In the genomic region with DNA sequence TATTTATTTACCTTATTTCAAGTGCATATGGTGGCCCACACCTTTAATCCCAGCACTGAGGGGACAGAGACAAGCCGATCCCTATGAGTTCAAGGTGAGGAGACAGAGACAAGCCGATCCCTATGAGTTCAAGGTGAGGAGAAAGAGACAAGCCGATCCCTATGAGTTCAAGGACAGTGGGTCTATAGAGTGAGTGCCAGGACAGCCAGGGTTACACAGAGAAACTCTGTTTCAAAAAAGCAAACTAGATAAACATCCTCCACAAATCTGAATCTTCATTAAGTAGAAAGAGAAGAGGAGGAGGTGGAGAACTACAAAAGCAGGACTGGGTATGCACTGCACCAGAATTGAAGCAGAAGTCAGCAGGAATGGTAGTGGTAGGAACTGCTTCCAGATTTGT, we compare ENCODE assay signal across 29 mouse cellular contexts. TPM values are rescaled to one million over a fixed set of nuclear protein-coding genes. Genes with fewer than 3 reads are reported as not detected.
DNase-seq lines count a peak whose midpoint lies in the region; ATAC-seq and TF ChIP-seq lines count a peak whose summit lies in the region.
"Had no signal": no experiment of that assay in that cellular context is flagged by ENCODE, and none has a peak within 500 bp of the region (broad histone marks: within the 10 kb centered on the region; RNA-seq: fewer than 3 reads in every experiment).

No protein-coding gene starts in this region.

- H3K9me3 ChIP-seq in heart, embryonic 10.5 days: no peaks in the 10 kb centered on the region
- no peaks in the 10 kb centered on the region for H3K9me3 ChIP-seq in heart, postnatal 0 days (replicated peaks; ENCODE audit: control insufficient read depth, low read length)
- H3K9me3 ChIP-seq: embryonic facial prominence, embryonic 12.5 days; embryonic facial prominence, embryonic 15.5 days; G1E had no signal

- H3K36me3 ChIP-seq in heart, adult 2 months (ENCODE audit: control insufficient read depth, insufficient read depth, low read length): no peaks in the 10 kb centered on the region
- no peaks in the 10 kb centered on the region for H3K36me3 ChIP-seq in heart, embryonic 10.5 days
- H3K36me3 ChIP-seq in heart, postnatal 0 days (replicated peaks; ENCODE audit: control insufficient read depth, insufficient read depth, low read length): no peaks in the 10 kb centered on the region
- H3K36me3 ChIP-seq: embryonic facial prominence, embryonic 12.5 days; embryonic facial prominence, embryonic 15.5 days; G1E; heart, embryonic 12.5 days; hindbrain, embryonic 10.5 days had no signal

- DNase-seq in heart, adult 2 months: no peak
- DNase-seq in heart, embryonic 10.5 days (ENCODE audit: low spot score): no peak
- no peak for DNase-seq in heart, postnatal 0 days (ENCODE audit: low spot score)
- no peak for DNase-seq in heart, adult 9 months (ENCODE audit: low spot score in 2 of 2)
- peak; percentile 28 for DNase-seq in testis, postnatal 14 days (ENCODE audit: low spot score)
- no peak for DNase-seq in testis, postnatal 10 days (ENCODE audit: low spot score)
- DNase-seq: B cell, adult 2 months; cerebellum, adult 11 months; cerebellum, adult 2 months; cerebellum, adult 9-11 months; cerebellum, postnatal 25 days; forebrain, postnatal 0 days had no signal

- intact Hi-C loops in heart, adult 2 months (cut with DNase I): loop anchor here (5.0 kb wide), 1 partner anchor 69 kb away; the partner anchor contains the start of gene Tmc4

- no peak overlapping the region for H3K9ac ChIP-seq in heart, adult 2 months (ENCODE audit: low read depth, low read length)
- H3K9ac ChIP-seq in heart, postnatal 0 days (replicated peaks; ENCODE audit: low read depth, low read length): no peak overlapping the region
- H3K9ac ChIP-seq: embryonic facial prominence, embryonic 12.5 days; embryonic facial prominence, embryonic 15.5 days; forebrain, postnatal 0 days; heart, embryonic 12.5 days; hindbrain, embryonic 14.5 days had no signal

- 72% methylated on average over 3 of the region's 3 CpGs for WGBS in heart, adult 2 months
- whole genome bisulfite sequencing in heart, embryonic 10.5 days: 79% methylated on average over 3 of the region's 3 CpGs
- WGBS in heart, postnatal 0 days: 77% methylated on average over 3 of the region's 3 CpGs

- H3K79me2 ChIP-seq in heart, adult 2 months (replicated peaks; ENCODE audit: control insufficient read depth, insufficient read depth, low read length): no peaks in the 10 kb centered on the region

- H3K4me2 ChIP-seq in heart, postnatal 0 days (ENCODE audit: low read depth, low read length): peak overlapping the region; percentile 13; the same call in 1 of the 2 replicates
- H3K4me2 ChIP-seq: embryonic facial prominence, embryonic 12.5 days; embryonic facial prominence, embryonic 15.5 days; heart, embryonic 12.5 days; hindbrain, embryonic 14.5 days had no signal

- no peak for TF ChIP-seq POLR2A in heart, adult 2 months (IDR thresholded peaks at IDR 0.05; ENCODE audit: insufficient read depth, low read depth, low read length)

- no peak for TF ChIP-seq CTCF in heart, adult 2 months (IDR thresholded peaks at IDR 0.05)
- TF ChIP-seq CTCF in heart, postnatal 0 days (IDR thresholded peaks at IDR 0.05; ENCODE audit: low read depth): no peak

- no peak for TF ChIP-seq EP300 in heart, adult 2 months (IDR thresholded peaks at IDR 0.05; ENCODE audit: insufficient read depth, low read depth, low read length)
- TF ChIP-seq EP300 in heart, postnatal 0 days (IDR thresholded peaks at IDR 0.05; ENCODE audit: low read depth): no peak

- peak overlapping the region; percentile 83 for H3K27ac ChIP-seq in heart, adult 2 months
- no peak overlapping the region for H3K27ac ChIP-seq in heart, embryonic 10.5 days
- H3K27ac ChIP-seq in heart, postnatal 0 days (ENCODE audit: low read depth): peak overlapping the region; percentile 81
- H3K27ac ChIP-seq: embryonic facial prominence, embryonic 12.5 days; embryonic facial prominence, embryonic 15.5 days; hindbrain, embryonic 10.5 days; hindbrain, embryonic 14.5 days; hindbrain, postnatal 0 days had no signal

- H3K27me3 ChIP-seq in heart, adult 2 months (ENCODE audit: control insufficient read depth, insufficient read depth, low read length): no peaks in the 10 kb centered on the region
- no peaks in the 10 kb centered on the region for H3K27me3 ChIP-seq in heart, embryonic 10.5 days (ENCODE audit: insufficient read depth, poor library complexity, severe bottlenecking)
- no peaks in the 10 kb centered on the region for H3K27me3 ChIP-seq in heart, postnatal 0 days (ENCODE audit: control insufficient read depth, insufficient read depth, low read length)
- H3K27me3 ChIP-seq: CH12.LX; embryonic facial prominence, embryonic 12.5 days; embryonic facial prominence, embryonic 15.5 days; heart, embryonic 12.5 days; Patski had no signal

- H3K4me1 ChIP-seq in heart, adult 2 months (ENCODE audit: control insufficient read depth, insufficient read depth, low read length): peaks cover 6% of the 10 kb centered on the region
- H3K4me1 ChIP-seq in heart, embryonic 10.5 days: no peaks in the 10 kb centered on the region
- 0 out of 2 replicates have a peak, but pooled peaks cover 3% of the 10 kb centered on the region for H3K4me1 ChIP-seq in heart, postnatal 0 days (ENCODE audit: control insufficient read depth, insufficient read depth)
- H3K4me1 ChIP-seq: embryonic facial prominence, embryonic 12.5 days; embryonic facial prominence, embryonic 15.5 days; heart, embryonic 12.5 days; hindbrain, embryonic 10.5 days had no signal

- H3K4me3 ChIP-seq in heart, adult 2 months: no peak overlapping the region
- H3K4me3 ChIP-seq in heart, embryonic 10.5 days: no peak overlapping the region
- H3K4me3 ChIP-seq in heart, postnatal 0 days (ENCODE audit: low read depth, low read length): no peak overlapping the region
- H3K4me3 ChIP-seq: embryonic facial prominence, embryonic 12.5 days; embryonic facial prominence, embryonic 15.5 days; heart, embryonic 12.5 days; hindbrain, embryonic 10.5 days had no signal

- ATAC-seq in heart, postnatal 0 days (ENCODE audit: insufficient read depth, low read depth): 0 out of 2 replicates have a peak, but pooled peaks have one; percentile 18
- ATAC-seq: forebrain, embryonic 14.5 days; forebrain, postnatal 0 days; hindbrain, postnatal 0 days; inflammation-experienced regulatory T-cells, adult 6 months; intestine, embryonic 16.5 days; Patski had no signal

RNA-seq across cellular contexts. Expression of gene Oscar, which starts 7.3 kb away (rescaled TPM):
- under 1 TPM in 1 of 2 experiments, not detected in 1; 0.21 TPM for total RNA-seq in heart, adult 2 months (2021)
- 0.45 and 0.91 TPM in 2 replicates for polyA plus RNA-seq in heart, adult 2 months (2012; rRNA removed)
- 0.16 and 0.27 TPM in 2 replicates for polyA plus RNA-seq in heart, embryonic 10.5 days (2016; fragmentation: Nextera tagmentation; extraction: Ambion mirVana)
- 0.19 TPM in 1 of 2 replicates, not detected in the other for total RNA-seq in heart, postnatal 0 days (2014; rRNA removed; ENCODE audit: low replicate concordance)
- polyA plus RNA-seq in heart, postnatal 0 days (2015; fragmentation: Nextera tagmentation; extraction: Ambion mirVana): 0.25 and 0.37 TPM in 2 replicates
- total RNA-seq: adrenal gland, postnatal 36 days; CH12.LX; common myeloid progenitor, adult 5-6 weeks; gastrocnemius, adult 8-10 months; gastrocnemius, postnatal 36 days; granulocyte monocyte progenitor cell, adult 5-6 weeks had no signal
- polyA plus RNA-seq: G1E; inflammation-experienced regulatory T-cells, adult 6 months; intestine, embryonic 16.5 days had no signal

RNA-seq across cellular contexts. Expression of gene Ndufa3, which starts 8.5 kb away (rescaled TPM):
- 1,000 to 10,000 TPM; 1,765 to 2,117 TPM for total RNA-seq in heart, adult 2 months (2021)
- 956 and 1,299 TPM in 2 replicates for polyA plus RNA-seq in heart, adult 2 months (2012; rRNA removed)
- 486 and 602 TPM in 2 replicates for polyA plus RNA-seq in heart, embryonic 10.5 days (2016; fragmentation: Nextera tagmentation; extraction: Ambion mirVana)
- 915 and 1,160 TPM in 2 replicates for total RNA-seq in heart, postnatal 0 days (2014; rRNA removed; ENCODE audit: low replicate concordance)
- 1,410 and 1,523 TPM in 2 replicates for polyA plus RNA-seq in heart, postnatal 0 days (2015; fragmentation: Nextera tagmentation; extraction: Ambion mirVana)

RNA-seq across cellular contexts. Expression of gene Tfpt, which starts 21.1 kb away (rescaled TPM):
- 10 to 100 TPM; 16.9 to 21.1 TPM for total RNA-seq in heart, adult 2 months (2021)
- polyA plus RNA-seq in heart, adult 2 months (2012; rRNA removed): 8.0 and 8.8 TPM in 2 replicates
- 19.4 and 34.5 TPM in 2 replicates for polyA plus RNA-seq in heart, embryonic 10.5 days (2016; fragmentation: Nextera tagmentation; extraction: Ambion mirVana)
- total RNA-seq in heart, postnatal 0 days (2014; rRNA removed; ENCODE audit: low replicate concordance): 3.1 and 21.0 TPM in 2 replicates
- polyA plus RNA-seq in heart, postnatal 0 days (2015; fragmentation: Nextera tagmentation; extraction: Ambion mirVana): 14.2 and 16.0 TPM in 2 replicates

RNA-seq across cellular contexts. Expression of gene Prpf31, which starts 21.1 kb away (rescaled TPM):
- total RNA-seq in heart, adult 2 months (2021): 10 to 100 TPM; 24.1 to 24.4 TPM
- 21.5 and 30.3 TPM in 2 replicates for polyA plus RNA-seq in heart, adult 2 months (2012; rRNA removed)
- 90.1 and 121 TPM in 2 replicates for polyA plus RNA-seq in heart, embryonic 10.5 days (2016; fragmentation: Nextera tagmentation; extraction: Ambion mirVana)
- total RNA-seq in heart, postnatal 0 days (2014; rRNA removed; ENCODE audit: low replicate concordance): 32.2 and 47.9 TPM in 2 replicates
- polyA plus RNA-seq in heart, postnatal 0 days (2015; fragmentation: Nextera tagmentation; extraction: Ambion mirVana): 35.3 and 41.5 TPM in 2 replicates

RNA-seq across cellular contexts. Expression of gene Cnot3, which starts 36.4 kb away (rescaled TPM):
- 10 to 100 TPM; 22.1 to 23.1 TPM for total RNA-seq in heart, adult 2 months (2021)
- polyA plus RNA-seq in heart, adult 2 months (2012; rRNA removed): 20.3 and 33.2 TPM in 2 replicates
- polyA plus RNA-seq in heart, embryonic 10.5 days (2016; fragmentation: Nextera tagmentation; extraction: Ambion mirVana): 40.7 and 56.4 TPM in 2 replicates
- total RNA-seq in heart, postnatal 0 days (2014; rRNA removed; ENCODE audit: low replicate concordance): 7.5 and 16.8 TPM in 2 replicates
- polyA plus RNA-seq in heart, postnatal 0 days (2015; fragmentation: Nextera tagmentation; extraction: Ambion mirVana): 15.9 and 19.4 TPM in 2 replicates
